9 mouse cellular contexts compared by ENCODE assay signal in genomic region chr9:50709108-50709507, GRCm38 (mm10). TPM values are rescaled to one million over a fixed set of nuclear protein-coding genes. Genes with fewer than 3 reads are reported as not detected.
DNase-seq lines count a peak whose midpoint lies in the region; ATAC-seq and TF ChIP-seq lines count a peak whose summit lies in the region.
"Had no signal": no experiment of that assay in that cellular context is flagged by ENCODE, and none has a peak within 500 bp of the region (broad histone marks: within the 10 kb centered on the region; RNA-seq: fewer than 3 reads in every experiment).

No protein-coding gene starts in this region.

- H3K4me2 ChIP-seq in hindbrain, postnatal 0 days (ENCODE audit: low read depth, low read length): no peak overlapping the region
- H3K4me2 ChIP-seq in hindbrain, embryonic 13.5 days: no peak overlapping the region
- H3K4me2 ChIP-seq: embryonic facial prominence, embryonic 12.5 days; neural tube, embryonic 12.5 days had no signal

- H3K27ac ChIP-seq in hindbrain, postnatal 0 days: no peak overlapping the region
- H3K27ac ChIP-seq in hindbrain, embryonic 13.5 days: no peak overlapping the region
- H3K27ac ChIP-seq: embryonic facial prominence, embryonic 12.5 days; neural tube, embryonic 12.5 days had no signal

- 24% methylated on average over 2 of the region's 2 CpGs for WGBS in hindbrain, postnatal 0 days
- WGBS in hindbrain, embryonic 13.5 days: 26% methylated on average over 2 of the region's 2 CpGs

- no peak overlapping the region for H3K9ac ChIP-seq in hindbrain, postnatal 0 days (replicated peaks; ENCODE audit: low read length)
- no peak overlapping the region for H3K9ac ChIP-seq in hindbrain, embryonic 13.5 days
- H3K9ac ChIP-seq: embryonic facial prominence, embryonic 12.5 days; neural tube, embryonic 12.5 days had no signal

- ATAC-seq in hindbrain, postnatal 0 days: no peak
- no peak for ATAC-seq in hindbrain, embryonic 13.5 days (ENCODE audit: low FRiP score)

- TF ChIP-seq CTCF in hindbrain, postnatal 0 days (IDR thresholded peaks at IDR 0.05; ENCODE audit: low read depth): peak; percentile 70

- no peaks in the 10 kb centered on the region for H3K4me1 ChIP-seq in hindbrain, postnatal 0 days (ENCODE audit: insufficient read depth, low read length)
- H3K4me1 ChIP-seq in hindbrain, embryonic 13.5 days (replicated peaks): no peaks in the 10 kb centered on the region
- H3K4me1 ChIP-seq: embryonic facial prominence, embryonic 12.5 days; neural tube, embryonic 12.5 days had no signal

- H3K27me3 ChIP-seq in hindbrain, postnatal 0 days (ENCODE audit: insufficient read depth, low read length): no peaks in the 10 kb centered on the region
- H3K27me3 ChIP-seq in hindbrain, embryonic 13.5 days: no peaks in the 10 kb centered on the region
- H3K27me3 ChIP-seq: embryonic facial prominence, embryonic 12.5 days; neural tube, embryonic 12.5 days had no signal

- peak; percentile 63 for DNase-seq in hindbrain, postnatal 0 days (ENCODE audit: low spot score)
- peak; percentile 26 for DNase-seq in urinary bladder, postnatal 14 days (ENCODE audit: low spot score)
- no peak for DNase-seq in urinary bladder, postnatal 4 days (ENCODE audit: low spot score in 2 of 2)
- peak; percentile 54 for DNase-seq in embryo, embryonic 11 days
- no peak for DNase-seq in urinary bladder, postnatal 10 days (ENCODE audit: low spot score)
- no peak for DNase-seq in ovary, adult 18-20 months (ENCODE audit: low spot score)

- H3K36me3 ChIP-seq in hindbrain, postnatal 0 days (ENCODE audit: insufficient read depth, low read length): peaks cover 7% of the 10 kb centered on the region; the same call in 1 of the 2 replicates
- peaks cover 36% of the 10 kb centered on the region for H3K36me3 ChIP-seq in hindbrain, embryonic 13.5 days

- no peaks in the 10 kb centered on the region for H3K9me3 ChIP-seq in hindbrain, postnatal 0 days (ENCODE audit: low read length)
- no peaks in the 10 kb centered on the region for H3K9me3 ChIP-seq in hindbrain, embryonic 13.5 days
- H3K9me3 ChIP-seq: embryonic facial prominence, embryonic 12.5 days; neural tube, embryonic 12.5 days had no signal

- no peak overlapping the region for H3K4me3 ChIP-seq in hindbrain, postnatal 0 days (ENCODE audit: low read length)
- H3K4me3 ChIP-seq in hindbrain, embryonic 13.5 days: no peak overlapping the region
- H3K4me3 ChIP-seq: embryonic facial prominence, embryonic 12.5 days; neural tube, embryonic 12.5 days had no signal

RNA-seq across cellular contexts. Expression of gene Dixdc1, which starts 30.2 kb away (rescaled TPM):
- total RNA-seq in hindbrain, postnatal 0 days (2014; rRNA removed): 40.3 and 50.7 TPM in 2 replicates
- polyA plus RNA-seq in hindbrain, postnatal 0 days (2015; fragmentation: Nextera tagmentation; extraction: Ambion mirVana): 24.4 and 26.0 TPM in 2 replicates
- polyA plus RNA-seq in hindbrain, embryonic 13.5 days (2015; fragmentation: Nextera tagmentation; extraction: Ambion mirVana): 35.0 and 36.4 TPM in 2 replicates

RNA-seq across cellular contexts. Expression of gene 2310030G06Rik, which starts 37.2 kb away (rescaled TPM):
- 0.79 and 2.4 TPM in 2 replicates for total RNA-seq in hindbrain, postnatal 0 days (2014; rRNA removed)
- polyA plus RNA-seq in hindbrain, postnatal 0 days (2015; fragmentation: Nextera tagmentation; extraction: Ambion mirVana): 2.7 and 3.0 TPM in 2 replicates
- polyA plus RNA-seq in hindbrain, embryonic 13.5 days (2015; fragmentation: Nextera tagmentation; extraction: Ambion mirVana): 1.1 and 1.9 TPM in 2 replicates

RNA-seq across cellular contexts. Expression of gene Cryab, which starts 42.0 kb away (rescaled TPM):
- 8.7 and 9.1 TPM in 2 replicates for total RNA-seq in hindbrain, postnatal 0 days (2014; rRNA removed)
- polyA plus RNA-seq in hindbrain, postnatal 0 days (2015; fragmentation: Nextera tagmentation; extraction: Ambion mirVana): 31.2 and 31.4 TPM in 2 replicates
- polyA plus RNA-seq in hindbrain, embryonic 13.5 days (2015; fragmentation: Nextera tagmentation; extraction: Ambion mirVana): 10.7 and 11.3 TPM in 2 replicates

RNA-seq across cellular contexts. Expression of gene Hspb2, which starts 43.0 kb away (rescaled TPM):
- total RNA-seq in hindbrain, postnatal 0 days (2014; rRNA removed): 5.4 TPM in 1 of 2 replicates, not detected in the other
- polyA plus RNA-seq in hindbrain, postnatal 0 days (2015; fragmentation: Nextera tagmentation; extraction: Ambion mirVana): 2.2 and 2.9 TPM in 2 replicates
- polyA plus RNA-seq in hindbrain, embryonic 13.5 days (2015; fragmentation: Nextera tagmentation; extraction: Ambion mirVana): 1.3 and 1.7 TPM in 2 replicates

RNA-seq across cellular contexts. Expression of gene Dlat, which starts 49.5 kb away (rescaled TPM):
- total RNA-seq in hindbrain, postnatal 0 days (2014; rRNA removed): 72.2 and 77.4 TPM in 2 replicates
- polyA plus RNA-seq in hindbrain, postnatal 0 days (2015; fragmentation: Nextera tagmentation; extraction: Ambion mirVana): 65.1 and 69.2 TPM in 2 replicates
- 45.0 and 46.3 TPM in 2 replicates for polyA plus RNA-seq in hindbrain, embryonic 13.5 days (2015; fragmentation: Nextera tagmentation; extraction: Ambion mirVana)

Comparison
In these comparisons a context has a peak if more than half of its experiments do, and no peak if none do; other contexts are left out.
1. DNase-seq: peak in hindbrain, postnatal 0 days (single experiment), urinary bladder, postnatal 14 days (single experiment) and embryo, embryonic 11 days (single experiment); none in urinary bladder, postnatal 4 days (0 of 2), urinary bladder, postnatal 10 days (single experiment) and ovary, adult 18-20 months (single experiment).